Mouse (Mus musculus): ENCODE results near the gene Rhox12.

- no peak for TF ChIP-seq CTCF (IDR thresholded peaks at IDR 0.05; ENCODE audit: control insufficient read depth, insufficient read depth, low read length)
- no peak for TF ChIP-seq POLR2A (IDR thresholded peaks at IDR 0.05; ENCODE audit: borderline replicate concordance, control insufficient read depth, low read depth, low read length)
Observed at GRCm38 (mm10) chrX:38159097-38159496, 48.4 kb upstream of the Rhox12 start.

All from bone marrow, adult 2 months (tissue).